Mouse (Mus musculus) intestine, postnatal 0 days (tissue): ENCODE results near the gene Elf5. TPM values are rescaled to one million over a fixed set of nuclear protein-coding genes. Genes with fewer than 3 reads are reported as not detected.

Experiments
- ATAC-seq: fragments of 200-750 bp; cut with Nextera tagmentation; 2 replicates; pipeline ENCODE4 v1.8.0; 2017; ENCODE audit warnings: mild to moderate bottlenecking, moderate TSS enrichment, moderate library complexity
- H3K27ac ChIP-seq: fragments of 300-500 bp; sonication (generic); 2 replicates; pipeline ENCODE4 v1.5.1; 2014; ENCODE audit warnings: mild to moderate bottlenecking, low read depth, low read length, moderate library complexity
- H3K27me3 ChIP-seq: fragments of 300-500 bp; sonication (generic); replicated peaks from 2 replicates; pipeline ENCODE4 v1.6.1; 2014; ENCODE audit warnings: low read length, mixed read lengths; ENCODE audit not compliant: control insufficient read depth, insufficient read depth
- H3K36me3 ChIP-seq: fragments of 300-500 bp; sonication (generic); 2 replicates; pipeline ENCODE4 v1.6.1; 2014; ENCODE audit warnings: mild to moderate bottlenecking, moderate library complexity; ENCODE audit not compliant: control insufficient read depth, insufficient read depth
- H3K4me1 ChIP-seq: fragments of 300-500 bp; sonication (generic); replicated peaks from 2 replicates; pipeline ENCODE4 v1.6.1; 2014; ENCODE audit warnings: antibody characterized with exemption, low read length, mixed read lengths; ENCODE audit not compliant: control insufficient read depth, insufficient read depth
- H3K4me2 ChIP-seq: fragments of 300-500 bp; sonication (generic); replicated peaks from 2 replicates; pipeline ENCODE4 v1.6.1; 2014; ENCODE audit warnings: low read depth, mild to moderate bottlenecking, moderate library complexity
- H3K4me3 ChIP-seq: fragments of 300-500 bp; sonication (generic); 2 replicates; pipeline ENCODE4 v1.5.1; 2014; ENCODE audit warnings: low read depth, low read length
- H3K9ac ChIP-seq: fragments of 300-500 bp; sonication (generic); 2 replicates; pipeline ENCODE4 v1.6.1; 2014; ENCODE audit warnings: mild to moderate bottlenecking, low read depth, low read length
- H3K9me3 ChIP-seq: fragments of 300-500 bp; sonication (generic); 2 replicates; pipeline ENCODE4 v1.6.1; 2016; ENCODE audit warnings: mixed run types; ENCODE audit not compliant: control insufficient read depth
- CTCF ChIP-seq: sonication (generic); IDR thresholded peaks from 2 replicates; pipeline ENCODE4 v1.5.1; 2016; ENCODE audit warnings: low read depth, mild to moderate bottlenecking, control low read depth, antibody characterized with exemption, moderate library complexity
- WGBS: fragments of 180-500 bp; shearing (Covaris S2); extraction: QIAGEN DNeasy Blood & Tissue Kit; methylation state at CpG from one replicate; pipeline ENCODE4 v1.1.7; 2014; 5-methylcytosine and 5-hydroxymethylcytosine counted together
- polyA plus RNA-seq: library from polyadenylated mRNA; unstranded; fragments of >200 nt; fragmentation: Nextera tagmentation; extraction: Ambion mirVana; gene quantifications from 2 replicates; pipeline ENCODE4 v1.2.1, GENCODE M21; 2015

Gene Elf5
- polyA plus RNA-seq, 1 experiment from 2014 or later = not detected

- no peaks in the 10 kb centered on the region for H3K4me1 ChIP-seq
- ATAC-seq = 0 out of 2 replicates have a peak, but pooled peaks have one; percentile 19
These were observed 1.9 kb downstream of the Elf5 start for GRCm38 (mm10) chr2:103413381-103413780.

GRCm38 (mm10) chr2:103415774-103416173 lies 4.3 kb downstream of the Elf5 start:
- Histone ChIP-seq H3K27me3 (no peaks in the 10 kb centered on the region), H3K4me3 (no peak overlapping the region), H3K9ac (no peak overlapping the region), H3K27ac (no peak overlapping the region), H3K36me3 (no peaks in the 10 kb centered on the region), H3K4me2 (no peak overlapping the region), H3K4me1 (no peaks in the 10 kb centered on the region), H3K9me3 (no peaks in the 10 kb centered on the region)
- WGBS = 60% methylated on average over 3 of the region's 3 CpGs
- no peak for ATAC-seq
- TF ChIP-seq CTCF = no peak

More at GRCm38 (mm10) chr2:103413381-103413780, 1.9 kb downstream of the Elf5 start:
- Histone ChIP-seq H3K9ac (no peak overlapping the region), H3K27me3 (no peaks in the 10 kb centered on the region), H3K4me2 (no peak overlapping the region), H3K27ac (no peak overlapping the region), H3K36me3 (no peaks in the 10 kb centered on the region), H3K9me3 (no peaks in the 10 kb centered on the region), H3K4me3 (no peak overlapping the region)
- 36% methylated on average over 5 of the region's 5 CpGs for WGBS
- no peak for TF ChIP-seq CTCF

- H3K36me3 ChIP-seq = no peaks in the 10 kb centered on the region
- H3K4me2 ChIP-seq = no peak overlapping the region
- H3K9me3 ChIP-seq = no peaks in the 10 kb centered on the region
- H3K4me1 ChIP-seq = no peaks in the 10 kb centered on the region
- H3K27me3 ChIP-seq = no peaks in the 10 kb centered on the region
- no peak overlapping the region for H3K27ac ChIP-seq
- no peak overlapping the region for H3K9ac ChIP-seq
- WGBS = 55% methylated on average over 15 of the region's 15 CpGs
- ATAC-seq = no peak
- no peak overlapping the region for H3K4me3 ChIP-seq
- no peak for TF ChIP-seq CTCF
These were observed 9.4 kb downstream of the Elf5 start for GRCm38 (mm10) chr2:103420650-103421507.

- Histone ChIP-seq H3K27me3 (no peaks in the 10 kb centered on the region), H3K36me3 (no peaks in the 10 kb centered on the region), H3K4me3 (no peak overlapping the region), H3K9ac (no peak overlapping the region), H3K9me3 (no peaks in the 10 kb centered on the region), H3K4me1 (no peaks in the 10 kb centered on the region), H3K4me2 (0 out of 2 replicates have a peak overlapping the region, but pooled peaks have one; percentile 30), H3K27ac (no peak overlapping the region)
- TF ChIP-seq CTCF = no peak
- ATAC-seq = no peak
- 57% methylated on average over 12 of the region's 12 CpGs for WGBS
These were observed 12.4 kb downstream of the Elf5 start for GRCm38 (mm10) chr2:103423884-103424283.

- no peaks in the 10 kb centered on the region for H3K36me3 ChIP-seq
- H3K9ac ChIP-seq = no peak overlapping the region
- H3K27ac ChIP-seq = no peak overlapping the region
- peak; percentile 90 for TF ChIP-seq CTCF
- 0 out of 2 replicates have a peak overlapping the region, but pooled peaks have one; percentile 30 for H3K4me2 ChIP-seq
- H3K9me3 ChIP-seq = no peaks in the 10 kb centered on the region
- H3K4me1 ChIP-seq = no peaks in the 10 kb centered on the region
- peak; percentile 38; the same call in 1 of the 2 replicates for ATAC-seq
- no peaks in the 10 kb centered on the region for H3K27me3 ChIP-seq
- WGBS = 32% methylated on average over 12 of the region's 12 CpGs
- no peak overlapping the region for H3K4me3 ChIP-seq
These were observed 13.0 kb downstream of the Elf5 start for GRCm38 (mm10) chr2:103424349-103425026.

- 75% methylated on average over 11 of the region's 11 CpGs for WGBS
- no peaks in the 10 kb centered on the region for H3K4me1 ChIP-seq
- no peak overlapping the region for H3K9ac ChIP-seq
- H3K27me3 ChIP-seq = no peaks in the 10 kb centered on the region
- no peak overlapping the region for H3K4me2 ChIP-seq
- no peaks in the 10 kb centered on the region for H3K9me3 ChIP-seq
- ATAC-seq = no peak
- H3K36me3 ChIP-seq = no peaks in the 10 kb centered on the region
- no peak overlapping the region for H3K27ac ChIP-seq
- no peak for TF ChIP-seq CTCF
- H3K4me3 ChIP-seq = no peak overlapping the region
These were observed 14.1 kb downstream of the Elf5 start for GRCm38 (mm10) chr2:103425456-103426063.
